Mouse (Mus musculus) lung, postnatal 0 days (tissue): ENCODE results near the gene Sprr2k.

Experiments used
- CTCF ChIP-seq: IDR thresholded peaks from 2 replicates; pipeline ENCODE4 v1.5.1; 2016; ENCODE audit warnings: antibody characterized with exemption, mild to moderate bottlenecking
- EP300 ChIP-seq: IDR thresholded peaks from 2 replicates; pipeline ENCODE4 v1.6.1; 2016; ENCODE audit warnings: antibody characterized with exemption, mild to moderate bottlenecking, control low read depth

GRCm38 (mm10) chr3:92458620-92459019, 26.2 kb downstream of the Sprr2k start, which contains the start of gene Sprr3:
- no peak for TF ChIP-seq EP300
- TF ChIP-seq CTCF, result no peak
